Mouse (Mus musculus) kidney, embryonic 16.5 days (tissue): ENCODE results near the gene Sp100. TPM values are rescaled to one million over a fixed set of nuclear protein-coding genes. Genes with fewer than 3 reads are reported as not detected.
"Not testable (repeated sequence)": the region's sequence is repeated elsewhere in the genome, so short reads cannot be mapped to it uniquely, and the experiment has no call there.

Experiments used
- ATAC-seq: fragments of 200-750 bp; cut with Nextera tagmentation; 2 replicates; pipeline ENCODE4 v1.8.0; 2017; ENCODE audit warnings: moderate TSS enrichment; ENCODE audit not compliant: low FRiP score, low TSS enrichment
- H3K27ac ChIP-seq: fragments of 300-500 bp; sonication (generic); 2 replicates; pipeline ENCODE4 v1.5.1; 2014; ENCODE audit warnings: low read length
- H3K27me3 ChIP-seq: fragments of 300-500 bp; sonication (generic); 2 replicates; pipeline ENCODE4 v1.6.1; 2014; ENCODE audit warnings: low read length, control low read depth, mixed read lengths; ENCODE audit not compliant: insufficient read depth
- H3K36me3 ChIP-seq: fragments of 300-500 bp; sonication (generic); 2 replicates; pipeline ENCODE4 v1.6.1; 2014; ENCODE audit warnings: low read length, control low read depth, mixed read lengths; ENCODE audit not compliant: insufficient read depth
- H3K4me1 ChIP-seq: fragments of 300-500 bp; sonication (generic); 2 replicates; pipeline ENCODE4 v1.6.1; 2014; ENCODE audit warnings: low read length, control low read depth, mixed read lengths; ENCODE audit not compliant: insufficient read depth
- H3K4me2 ChIP-seq: fragments of 300-500 bp; sonication (generic); replicated peaks from 2 replicates; pipeline ENCODE4 v1.6.1; 2014; ENCODE audit warnings: low read depth, low read length
- H3K4me3 ChIP-seq: fragments of 300-500 bp; sonication (generic); 2 replicates; pipeline ENCODE4 v1.5.1; 2014; ENCODE audit warnings: mild to moderate bottlenecking, low read length
- H3K9ac ChIP-seq: fragments of 300-500 bp; sonication (generic); replicated peaks from 2 replicates; pipeline ENCODE4 v1.6.1; 2014; ENCODE audit warnings: low read length
- H3K9me3 ChIP-seq: fragments of 300-500 bp; sonication (generic); 2 replicates; pipeline ENCODE4 v1.6.1; 2016; ENCODE audit warnings: low read length, control low read depth
- WGBS: fragments of 180-500 bp; shearing (Covaris S2); extraction: QIAGEN DNeasy Blood & Tissue Kit; methylation state at CpG from one replicate; pipeline ENCODE4 v1.1.7; 2014; 5-methylcytosine and 5-hydroxymethylcytosine counted together
- polyA plus RNA-seq: library from polyadenylated mRNA; unstranded; fragments of >200 nt; fragmentation: Nextera tagmentation; extraction: Ambion mirVana; gene quantifications from 2 replicates; pipeline ENCODE4 v1.2.1, GENCODE M21; 2015

Gene Sp100
- polyA plus RNA-seq, 1 experiment from 2014 or later, result 3.3 TPM

GRCm38 (mm10) chr1:85638144-85638543, 11.6 kb upstream of the Sp100 start:
- WGBS, result 87% methylated on average over 4 of the region's 4 CpGs

DNA sequence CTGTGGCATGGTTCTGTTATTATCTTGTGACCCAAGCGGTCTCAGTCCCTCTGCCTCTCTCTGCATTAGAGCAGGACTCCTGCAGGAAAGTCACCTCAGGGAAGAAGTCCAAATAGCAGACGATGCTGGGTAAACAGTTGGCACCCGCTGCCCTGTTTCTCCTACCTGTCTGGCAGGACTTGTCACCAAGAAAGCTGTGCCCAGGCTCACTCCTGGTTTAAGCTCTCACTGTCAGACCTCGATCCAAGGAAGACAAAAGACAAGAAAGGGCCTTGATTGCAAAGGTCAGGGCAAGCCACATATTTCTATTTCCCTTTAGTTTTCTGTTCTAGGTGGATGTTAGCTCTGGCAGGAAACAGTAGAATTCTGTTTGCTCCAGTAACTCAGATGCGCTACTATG, 736 bp downstream of the Sp100 start:
- not testable (repeated sequence) for H3K4me3 ChIP-seq, H3K9ac ChIP-seq, H3K27ac ChIP-seq, H3K4me2 ChIP-seq, H3K9me3 ChIP-seq, H3K27me3 ChIP-seq, ATAC-seq, H3K4me1 ChIP-seq, H3K36me3 ChIP-seq
- 78% methylated on average over 3 of the region's 5 CpGs for WGBS

More at GRCm38 (mm10) chr1:85638144-85638543, 11.6 kb upstream of the Sp100 start:
- H3K27me3 ChIP-seq, H3K27ac ChIP-seq, H3K4me3 ChIP-seq, H3K36me3 ChIP-seq, H3K9ac ChIP-seq, H3K9me3 ChIP-seq, H3K4me2 ChIP-seq, H3K4me1 ChIP-seq, ATAC-seq: not testable (repeated sequence)

GRCm38 (mm10) chr1:85651770-85652275, 2.0 kb downstream of the Sp100 start:
- H3K4me1 ChIP-seq, H3K4me2 ChIP-seq, H3K36me3 ChIP-seq, H3K9me3 ChIP-seq, H3K27ac ChIP-seq, H3K4me3 ChIP-seq, ATAC-seq, H3K9ac ChIP-seq, H3K27me3 ChIP-seq: not testable (repeated sequence)
- 78% methylated on average over 13 of the region's 13 CpGs for whole genome bisulfite sequencing

DNA sequence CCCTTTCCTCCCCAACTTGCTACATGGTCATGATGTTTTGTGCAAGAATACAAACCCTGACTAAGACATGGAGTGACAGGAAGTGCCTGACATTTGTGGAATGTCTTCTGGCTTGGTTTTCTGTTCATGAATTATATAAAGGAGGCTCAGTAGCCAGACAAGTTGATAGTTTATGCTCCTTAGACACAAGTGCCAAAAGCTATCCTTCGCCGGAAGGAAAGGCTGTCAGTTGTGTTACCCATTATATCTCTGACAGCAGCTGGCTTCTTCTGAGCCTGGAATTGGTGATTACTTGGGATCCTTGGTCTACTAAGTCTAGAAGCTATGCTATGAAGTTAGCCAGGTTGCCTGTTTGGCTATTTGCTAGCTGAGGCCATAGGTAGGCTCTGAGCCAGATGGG, 7.4 kb downstream of the Sp100 start:
- not testable (repeated sequence) for H3K4me1 ChIP-seq, H3K27me3 ChIP-seq, H3K9me3 ChIP-seq, H3K9ac ChIP-seq, ATAC-seq, H3K4me3 ChIP-seq, H3K27ac ChIP-seq, H3K4me2 ChIP-seq, H3K36me3 ChIP-seq
- 91% methylated on average over 2 of the region's 2 CpGs for WGBS

GRCm38 (mm10) chr1:85664266-85664665, 14.5 kb downstream of the Sp100 start:
- Histone ChIP-seq H3K27ac (no peak overlapping the region), H3K36me3 (no peaks in the 10 kb centered on the region), H3K4me2 (no peak overlapping the region), H3K9ac (no peak overlapping the region), H3K4me1 (no peaks in the 10 kb centered on the region), H3K9me3 (no peaks in the 10 kb centered on the region), H3K4me3 (no peak overlapping the region), H3K27me3 (no peaks in the 10 kb centered on the region)
- no peak for ATAC-seq

DNA sequence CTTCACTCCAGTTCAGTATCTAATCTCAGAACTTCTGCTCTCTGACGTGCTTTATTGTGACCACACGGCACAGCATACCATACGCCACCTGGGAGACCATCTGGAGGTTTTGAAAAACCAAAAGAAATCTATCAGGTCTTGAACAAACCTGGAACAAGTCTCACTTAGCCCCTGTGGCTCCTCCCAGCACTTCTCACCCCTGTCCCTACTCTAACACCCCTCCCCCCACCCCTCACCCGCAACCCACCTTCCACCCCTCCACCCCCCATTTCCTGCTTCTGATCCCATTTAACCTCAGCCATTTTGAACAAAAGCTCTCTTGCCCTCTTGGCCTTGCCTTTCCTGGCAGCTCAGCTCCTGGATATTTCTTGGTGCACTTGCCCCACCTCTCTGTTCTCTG, 30.4 kb downstream of the Sp100 start:
- H3K4me3 ChIP-seq, result no peak overlapping the region
- WGBS, result 50% methylated on average over 4 of the region's 4 CpGs
- no peaks in the 10 kb centered on the region for H3K27me3 ChIP-seq
- H3K4me1 ChIP-seq, result no peaks in the 10 kb centered on the region
- H3K9me3 ChIP-seq, result no peaks in the 10 kb centered on the region
- H3K4me2 ChIP-seq, result no peak overlapping the region
- no peaks in the 10 kb centered on the region for H3K36me3 ChIP-seq
- no peak overlapping the region for H3K27ac ChIP-seq
- no peak for ATAC-seq
- H3K9ac ChIP-seq, result no peak overlapping the region

DNA sequence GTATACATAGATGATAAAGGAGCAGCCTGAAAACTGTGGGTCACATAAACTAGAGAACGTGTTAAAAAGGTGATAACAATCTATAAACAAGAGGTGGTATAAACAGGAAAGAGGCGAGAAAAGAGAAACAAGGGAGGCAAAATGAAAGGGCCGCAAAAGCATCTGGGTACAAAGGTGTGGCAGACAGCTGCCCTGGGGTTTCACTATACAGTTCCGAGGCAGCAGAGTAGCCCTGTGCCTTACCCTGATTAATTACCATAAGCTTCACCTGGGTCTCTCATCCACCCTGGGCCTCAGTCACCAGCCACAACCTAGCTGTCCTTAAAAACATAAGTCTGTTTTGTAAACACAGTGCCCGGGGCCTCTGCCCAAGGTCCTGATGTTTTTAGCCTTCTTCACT, 36.9 kb downstream of the Sp100 start:
- no peaks in the 10 kb centered on the region for H3K27me3 ChIP-seq
- no peaks in the 10 kb centered on the region for H3K4me1 ChIP-seq
- H3K4me2 ChIP-seq, result no peak overlapping the region
- H3K27ac ChIP-seq, result no peak overlapping the region
- no peak overlapping the region for H3K4me3 ChIP-seq
- no peak for ATAC-seq
- no peaks in the 10 kb centered on the region for H3K36me3 ChIP-seq
- no peaks in the 10 kb centered on the region for H3K9me3 ChIP-seq
- no peak overlapping the region for H3K9ac ChIP-seq
- WGBS, result 69% methylated on average over 5 of the region's 5 CpGs

DNA sequence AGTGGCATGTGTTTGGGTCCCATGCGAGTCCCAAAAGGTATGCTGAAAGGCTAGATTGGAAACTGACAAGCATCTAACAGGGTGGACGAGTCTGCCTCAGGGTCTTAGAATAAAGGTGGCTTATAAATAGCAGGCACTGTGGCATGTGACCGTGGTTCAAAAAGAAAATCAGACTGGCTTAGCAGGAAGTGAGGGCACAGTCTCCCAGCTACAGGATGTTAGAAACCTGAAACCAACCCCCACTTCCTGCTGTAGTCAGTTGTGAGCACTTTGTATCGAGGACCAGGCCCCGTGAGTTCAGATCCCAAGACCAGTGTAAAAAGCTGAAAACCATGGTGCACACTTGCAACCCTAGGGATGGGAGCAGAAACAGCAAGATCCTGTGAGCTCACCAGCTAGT, 37.6 kb downstream of the Sp100 start:
- 41% methylated on average over 5 of the region's 5 CpGs for WGBS
- H3K27me3 ChIP-seq, result no peaks in the 10 kb centered on the region
- H3K36me3 ChIP-seq, result no peaks in the 10 kb centered on the region
- no peak overlapping the region for H3K4me3 ChIP-seq
- H3K4me2 ChIP-seq, result no peak overlapping the region
- H3K4me1 ChIP-seq, result no peaks in the 10 kb centered on the region
- no peaks in the 10 kb centered on the region for H3K9me3 ChIP-seq
- no peak overlapping the region for H3K27ac ChIP-seq
- ATAC-seq, result no peak
- no peak overlapping the region for H3K9ac ChIP-seq

DNA sequence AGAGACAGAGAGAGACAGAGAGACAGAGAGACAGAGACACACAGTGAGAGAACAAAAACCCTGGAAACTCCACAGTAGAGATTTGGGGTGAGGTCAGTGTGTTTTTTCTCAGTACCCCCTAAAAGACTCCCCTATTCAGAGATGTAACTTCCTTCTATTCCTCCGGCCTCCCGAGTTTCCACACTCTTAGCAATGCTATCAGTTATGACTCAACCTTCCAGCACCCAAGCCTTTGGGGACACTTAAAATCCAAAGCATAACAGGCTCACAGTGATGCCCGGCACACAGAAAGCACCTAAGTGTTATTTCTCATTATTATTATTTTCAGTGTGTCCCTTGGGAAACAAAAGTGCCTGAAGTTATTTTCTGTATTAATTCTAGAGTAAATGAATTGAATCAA, 40.8 kb downstream of the Sp100 start:
- ATAC-seq, result no peak
- no peak overlapping the region for H3K27ac ChIP-seq
- no peaks in the 10 kb centered on the region for H3K36me3 ChIP-seq
- H3K4me3 ChIP-seq, result no peak overlapping the region
- H3K4me2 ChIP-seq, result no peak overlapping the region
- H3K9ac ChIP-seq, result no peak overlapping the region
- no peaks in the 10 kb centered on the region for H3K27me3 ChIP-seq
- no peaks in the 10 kb centered on the region for H3K9me3 ChIP-seq
- WGBS, result 84% methylated on average over 3 of the region's 3 CpGs
- no peaks in the 10 kb centered on the region for H3K4me1 ChIP-seq

- Histone ChIP-seq H3K4me1 (no peaks in the 10 kb centered on the region), H3K9me3 (no peaks in the 10 kb centered on the region), H3K27me3 (no peaks in the 10 kb centered on the region), H3K4me3 (no peak overlapping the region), H3K4me2 (no peak overlapping the region), H3K9ac (no peak overlapping the region), H3K36me3 (no peaks in the 10 kb centered on the region), H3K27ac (no peak overlapping the region)
- ATAC-seq, result no peak
- 75% methylated on average over 1 of the region's 1 CpGs for WGBS
These were observed 42.5 kb downstream of the Sp100 start for GRCm38 (mm10) chr1:85692281-85692680.

DNA sequence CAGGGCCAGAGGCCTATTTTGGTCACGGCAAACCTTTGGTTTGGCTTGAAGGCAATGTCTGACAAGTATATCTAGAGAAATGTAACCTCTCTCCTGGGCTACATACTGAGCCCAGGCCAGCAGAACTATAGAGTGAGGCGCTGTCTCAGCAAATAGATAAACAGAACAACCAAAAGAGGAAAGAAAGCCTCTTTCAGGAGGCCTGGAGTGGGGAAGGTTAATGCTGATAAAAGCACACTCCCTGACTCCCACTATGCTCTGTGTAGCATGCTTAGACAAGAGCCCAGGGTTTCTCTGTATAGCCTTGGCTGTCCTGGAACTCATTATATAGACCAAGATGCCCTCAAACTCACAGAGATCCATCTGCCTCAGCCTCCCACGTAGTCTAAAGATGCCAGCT, 43.5 kb downstream of the Sp100 start:
- Histone ChIP-seq H3K27me3 (no peaks in the 10 kb centered on the region), H3K27ac (no peak overlapping the region), H3K4me3 (no peak overlapping the region), H3K9ac (no peak overlapping the region), H3K9me3 (no peaks in the 10 kb centered on the region), H3K36me3 (no peaks in the 10 kb centered on the region), H3K4me2 (no peak overlapping the region), H3K4me1 (no peaks in the 10 kb centered on the region)
- WGBS, result 76% methylated on average over 3 of the region's 3 CpGs
- no peak for ATAC-seq
